Mouse (Mus musculus): ENCODE results near the gene Dicer1. TPM values are rescaled to one million over a fixed set of nuclear protein-coding genes. Genes with fewer than 3 reads are reported as not detected.
A peak's percentile ranks its signal among the peaks of the same experiment; 100 is the strongest.

Gene Dicer1
- polyA plus RNA-seq, 1 experiment from 2014 or later = 15.6 TPM

GRCm38 (mm10) chr12:104676535-104677370, 75.0 kb downstream of the Dicer1 start:
- Histone ChIP-seq H3K4me1 (ENCODE audit: insufficient read depth, low read depth, low read length) (no peaks in the 10 kb centered on the region), H3K4me2 (replicated peaks; ENCODE audit: low read depth, low read length) (no peak overlapping the region), H3K9me3 (ENCODE audit: low read length) (no peaks in the 10 kb centered on the region), H3K27me3 (replicated peaks; ENCODE audit: insufficient read depth, low read length) (no peaks in the 10 kb centered on the region), H3K36me3 (ENCODE audit: insufficient read depth, low read length) (no peaks in the 10 kb centered on the region), H3K27ac (ENCODE audit: low read length) (no peak overlapping the region), H3K4me3 (ENCODE audit: low read depth, low read length) (no peak overlapping the region), H3K9ac (replicated peaks; ENCODE audit: low read depth) (no peak overlapping the region)
- WGBS = 78% methylated on average over 13 of the region's 13 CpGs
- no peak for ATAC-seq
- no peak for DNase-seq (ENCODE audit: low spot score)
- TF ChIP-seq EP300 (IDR thresholded peaks at IDR 0.05) (no peak), CTCF (IDR thresholded peaks at IDR 0.05) (no peak)

- 26% methylated on average over 5 of the region's 5 CpGs for WGBS
- ATAC-seq = peak; percentile 58
Observed at GRCm38 (mm10) chr12:104672976-104673375, 78.8 kb downstream of the Dicer1 start.

GRCm38 (mm10) chr12:104672406-104672805, 79.3 kb downstream of the Dicer1 start:
- DNase-seq (ENCODE audit: low spot score) (no peak), ATAC-seq (no peak)
- 51% methylated on average over 10 of the region's 10 CpGs for WGBS
- no peaks in the 10 kb centered on the region for H3K27me3 ChIP-seq (replicated peaks; ENCODE audit: insufficient read depth, low read length)
- no peak overlapping the region for H3K9ac ChIP-seq (replicated peaks; ENCODE audit: low read depth)
- H3K27ac ChIP-seq (ENCODE audit: low read length) = no peak overlapping the region
- H3K4me2 ChIP-seq (replicated peaks; ENCODE audit: low read depth, low read length) = no peak overlapping the region
- no peak overlapping the region for H3K4me3 ChIP-seq (ENCODE audit: low read depth, low read length)
- H3K4me1 ChIP-seq (ENCODE audit: insufficient read depth, low read depth, low read length) = no peaks in the 10 kb centered on the region
- TF ChIP-seq CTCF (IDR thresholded peaks at IDR 0.05) (no peak), EP300 (IDR thresholded peaks at IDR 0.05) (no peak)
- H3K36me3 ChIP-seq (ENCODE audit: insufficient read depth, low read length) = no peaks in the 10 kb centered on the region
- H3K9me3 ChIP-seq (ENCODE audit: low read length) = no peaks in the 10 kb centered on the region

More at GRCm38 (mm10) chr12:104672976-104673375, 78.8 kb downstream of the Dicer1 start:
- TF ChIP-seq EP300 (IDR thresholded peaks at IDR 0.05) = no peak
- TF ChIP-seq CTCF (IDR thresholded peaks at IDR 0.05) = no peak
- H3K9me3 ChIP-seq (ENCODE audit: low read length) = no peaks in the 10 kb centered on the region
- no peak overlapping the region for H3K4me3 ChIP-seq (ENCODE audit: low read depth, low read length)
- H3K4me1 ChIP-seq (ENCODE audit: insufficient read depth, low read depth, low read length) = no peaks in the 10 kb centered on the region
- no peak overlapping the region for H3K4me2 ChIP-seq (replicated peaks; ENCODE audit: low read depth, low read length)
- no peak overlapping the region for H3K27ac ChIP-seq (ENCODE audit: low read length)
- no peaks in the 10 kb centered on the region for H3K36me3 ChIP-seq (ENCODE audit: insufficient read depth, low read length)
- H3K27me3 ChIP-seq (replicated peaks; ENCODE audit: insufficient read depth, low read length) = no peaks in the 10 kb centered on the region
- H3K9ac ChIP-seq (replicated peaks; ENCODE audit: low read depth) = no peak overlapping the region
- DNase-seq (ENCODE audit: low spot score) = peak; percentile 35

GRCm38 (mm10) chr12:104667846-104668245, 83.9 kb downstream of the Dicer1 start:
- Histone ChIP-seq H3K27me3 (replicated peaks; ENCODE audit: insufficient read depth, low read length) (no peaks in the 10 kb centered on the region), H3K27ac (ENCODE audit: low read length) (no peak overlapping the region), H3K4me3 (ENCODE audit: low read depth, low read length) (no peak overlapping the region), H3K4me1 (ENCODE audit: insufficient read depth, low read depth, low read length) (no peaks in the 10 kb centered on the region), H3K9me3 (ENCODE audit: low read length) (no peaks in the 10 kb centered on the region), H3K9ac (replicated peaks; ENCODE audit: low read depth) (no peak overlapping the region), H3K36me3 (ENCODE audit: insufficient read depth, low read length) (no peaks in the 10 kb centered on the region), H3K4me2 (replicated peaks; ENCODE audit: low read depth, low read length) (no peak overlapping the region)
- DNase-seq (ENCODE audit: low spot score) = no peak
- TF ChIP-seq CTCF (IDR thresholded peaks at IDR 0.05) (no peak), EP300 (IDR thresholded peaks at IDR 0.05) (no peak)
- 71% methylated on average over 7 of the region's 7 CpGs for WGBS
- no peak for ATAC-seq

- TF ChIP-seq EP300 (IDR thresholded peaks at IDR 0.05) = no peak
- no peak for TF ChIP-seq CTCF (IDR thresholded peaks at IDR 0.05)
- no peak overlapping the region for H3K4me2 ChIP-seq (replicated peaks; ENCODE audit: low read depth, low read length)
- WGBS = 64% methylated on average over 6 of the region's 6 CpGs
- H3K9ac ChIP-seq (replicated peaks; ENCODE audit: low read depth) = no peak overlapping the region
- H3K36me3 ChIP-seq (ENCODE audit: insufficient read depth, low read length) = no peaks in the 10 kb centered on the region
- H3K27ac ChIP-seq (ENCODE audit: low read length) = no peak overlapping the region
- H3K27me3 ChIP-seq (replicated peaks; ENCODE audit: insufficient read depth, low read length) = no peaks in the 10 kb centered on the region
- DNase-seq (ENCODE audit: low spot score) = no peak
- H3K9me3 ChIP-seq (ENCODE audit: low read length) = no peaks in the 10 kb centered on the region
- no peak overlapping the region for H3K4me3 ChIP-seq (ENCODE audit: low read depth, low read length)
- no peaks in the 10 kb centered on the region for H3K4me1 ChIP-seq (ENCODE audit: insufficient read depth, low read depth, low read length)
- ATAC-seq = no peak
Observed at GRCm38 (mm10) chr12:104665951-104666350, 85.8 kb downstream of the Dicer1 start.

- DNase-seq (ENCODE audit: low spot score) = no peak
Observed at GRCm38 (mm10) chr12:104665521-104665920, 86.2 kb downstream of the Dicer1 start.

More at GRCm38 (mm10) chr12:104665521-104665920, 86.2 kb downstream of the Dicer1 start:
- Histone ChIP-seq H3K27me3 (replicated peaks; ENCODE audit: insufficient read depth, low read length) (no peaks in the 10 kb centered on the region), H3K9me3 (ENCODE audit: low read length) (no peaks in the 10 kb centered on the region), H3K27ac (ENCODE audit: low read length) (no peak overlapping the region), H3K4me3 (ENCODE audit: low read depth, low read length) (no peak overlapping the region), H3K36me3 (ENCODE audit: insufficient read depth, low read length) (no peaks in the 10 kb centered on the region), H3K9ac (replicated peaks; ENCODE audit: low read depth) (no peak overlapping the region), H3K4me2 (replicated peaks; ENCODE audit: low read depth, low read length) (no peak overlapping the region), H3K4me1 (ENCODE audit: insufficient read depth, low read depth, low read length) (no peaks in the 10 kb centered on the region)
- TF ChIP-seq EP300 (IDR thresholded peaks at IDR 0.05) = no peak
- TF ChIP-seq CTCF (IDR thresholded peaks at IDR 0.05) = no peak
- no peak for ATAC-seq
- 81% methylated on average over 9 of the region's 9 CpGs for WGBS

All from lung, postnatal 0 days (tissue).